Mouse (Mus musculus) C2C12 (cell line): ENCODE measurements around the gene Flot1.

Experiments
- CTCF ChIP-seq: IDR thresholded peaks from one replicate; pipeline ENCODE4 v1.5.1; 2011; ENCODE audit not compliant: control insufficient read depth, insufficient read depth, insufficient read length
- MAX ChIP-seq: IDR thresholded peaks from one replicate; pipeline ENCODE4 v1.6.1; 2011; ENCODE audit warnings: mild to moderate bottlenecking, control low read depth

GRCm38 (mm10) chr17:35874721-35875120, 51.7 kb downstream of the Flot1 start:
- no peak for TF ChIP-seq CTCF
- TF ChIP-seq MAX = no peak
